Mouse (Mus musculus) forebrain, postnatal 0 days (tissue): Measurements from ENCODE around the gene Ovch2. TPM values are rescaled to one million over a fixed set of nuclear protein-coding genes. Genes with fewer than 3 reads are reported as not detected.

ENCODE experiments used
- ATAC-seq: fragments of 200-750 bp; cut with Nextera tagmentation; 2 replicates; pipeline ENCODE4 v1.8.0; 2017; ENCODE audit warnings: mild to moderate bottlenecking, moderate library complexity
- DNase-seq: peaks from one replicate; pipeline ENCODE4 v3.0.0-alpha.2; 2015
- H3K27ac ChIP-seq: fragments of 300-500 bp; sonication (generic); 2 replicates; pipeline ENCODE4 v1.5.1; 2014; ENCODE audit warnings: low read depth, mild to moderate bottlenecking, antibody characterized with exemption, low read length, moderate library complexity, mixed read lengths
- H3K27me3 ChIP-seq: fragments of 300-500 bp; sonication (generic); 2 replicates; pipeline ENCODE4 v1.6.1; 2014; ENCODE audit warnings: mild to moderate bottlenecking, low read length, mixed read lengths; ENCODE audit not compliant: insufficient read depth
- H3K36me3 ChIP-seq: fragments of 300-500 bp; sonication (generic); 2 replicates; pipeline ENCODE4 v1.6.1; 2014; ENCODE audit warnings: mild to moderate bottlenecking, moderate library complexity; ENCODE audit not compliant: insufficient read depth
- H3K4me1 ChIP-seq: fragments of 300-500 bp; sonication (generic); 2 replicates; pipeline ENCODE4 v1.6.1; 2014; ENCODE audit warnings: antibody characterized with exemption; ENCODE audit not compliant: insufficient read depth
- H3K4me2 ChIP-seq: fragments of 300-500 bp; sonication (generic); 2 replicates; pipeline ENCODE4 v1.6.1; 2014; ENCODE audit warnings: low read depth, mild to moderate bottlenecking, moderate library complexity
- H3K4me3 ChIP-seq: fragments of 300-500 bp; sonication (generic); 2 replicates; pipeline ENCODE4 v1.5.1; 2014; ENCODE audit warnings: low read depth, low read length, mixed read lengths
- H3K9ac ChIP-seq: fragments of 300-500 bp; sonication (generic); 2 replicates; pipeline ENCODE4 v1.6.1; 2014; ENCODE audit warnings: mild to moderate bottlenecking
- H3K9me3 ChIP-seq: fragments of 300-500 bp; sonication (generic); 2 replicates; pipeline ENCODE4 v1.6.1; 2016; ENCODE audit warnings: low read length
- CTCF ChIP-seq: sonication (generic); IDR thresholded peaks from 2 replicates; pipeline ENCODE4 v1.5.1; 2016; ENCODE audit warnings: antibody characterized with exemption, control low read depth, low read depth
- WGBS: fragments of 180-500 bp; shearing (Covaris S2); extraction: QIAGEN DNeasy Blood & Tissue Kit; methylation state at CpG from one replicate; pipeline ENCODE4 v1.1.7; 2014; 5-methylcytosine and 5-hydroxymethylcytosine counted together
- polyA plus RNA-seq: library from polyadenylated mRNA; unstranded; fragments of >200 nt; fragmentation: Nextera tagmentation; extraction: Ambion mirVana; gene quantifications from 2 replicates; pipeline ENCODE4 v1.2.1, GENCODE M21; 2015
- total RNA-seq: library from RNA; depleted of rRNA; stranded (reverse); fragments of >200 nt; gene quantifications from 2 replicates; pipeline ENCODE4 v1.2.3, GENCODE M21; 2014; rRNA removed

Gene Ovch2
- total and polyA plus RNA-seq, 2 experiments from 2014 or later = not detected

DNA sequence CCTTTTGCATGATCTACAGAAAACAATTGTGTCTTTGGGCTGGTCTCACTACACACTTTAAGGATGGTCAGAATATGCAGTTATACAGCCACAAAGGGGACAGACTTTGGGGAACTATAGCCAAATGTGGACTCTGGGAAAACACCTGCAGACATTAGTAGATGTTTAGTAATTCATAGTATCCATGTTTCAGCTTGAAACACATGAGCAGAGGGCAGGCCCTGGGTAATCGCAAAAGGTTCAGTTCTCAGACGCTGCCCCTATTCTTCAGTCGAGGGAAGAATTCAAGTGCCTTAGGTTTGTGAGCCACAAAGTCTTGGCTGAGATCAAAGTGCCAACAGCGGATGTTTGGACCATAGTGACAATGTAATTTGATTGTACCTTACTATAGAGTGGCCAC lies 56.6 kb downstream of the Ovch2 start:
- no peaks in the 10 kb centered on the region for H3K27me3 ChIP-seq
- no peak overlapping the region for H3K9ac ChIP-seq
- ATAC-seq = no peak
- 88% methylated on average over 4 of the region's 4 CpGs for whole genome bisulfite sequencing
- no peaks in the 10 kb centered on the region for H3K9me3 ChIP-seq
- DNase-seq = no peak
- H3K36me3 ChIP-seq = no peaks in the 10 kb centered on the region
- no peak for TF ChIP-seq CTCF
- H3K4me3 ChIP-seq = no peak overlapping the region
- no peak overlapping the region for H3K27ac ChIP-seq
- H3K4me1 ChIP-seq = no peaks in the 10 kb centered on the region
- H3K4me2 ChIP-seq = no peak overlapping the region

DNA sequence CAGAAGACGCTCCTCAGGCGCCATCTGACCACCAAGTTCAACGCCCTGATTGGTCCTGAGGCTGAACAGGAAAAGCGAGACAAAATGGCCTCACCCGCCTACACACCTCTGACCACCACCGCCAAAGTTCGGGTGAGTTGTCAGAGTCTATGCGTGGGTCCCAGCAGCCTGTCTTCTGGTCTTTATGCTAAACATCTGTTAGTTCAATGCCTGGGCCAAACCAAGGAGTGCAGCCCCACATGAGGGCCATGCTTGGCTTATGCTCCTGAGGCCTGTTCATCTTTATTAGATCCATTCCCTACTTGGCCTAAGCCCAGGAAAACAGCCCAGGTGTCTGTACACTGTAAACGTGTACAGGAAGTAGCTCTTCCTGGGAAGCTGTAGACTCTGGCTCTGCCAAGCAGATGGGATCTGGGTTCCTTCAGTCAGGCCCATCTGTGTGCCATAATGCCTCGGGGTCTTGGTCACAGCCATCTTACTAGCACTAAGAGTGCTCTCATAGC lies 58.0 kb downstream of the Ovch2 start:
- H3K4me3 ChIP-seq = no peak overlapping the region
- no peaks in the 10 kb centered on the region for H3K9me3 ChIP-seq
- no peak for DNase-seq
- no peak overlapping the region for H3K9ac ChIP-seq
- no peak overlapping the region for H3K4me2 ChIP-seq
- 88% methylated on average over 10 of the region's 10 CpGs for WGBS
- no peak overlapping the region for H3K27ac ChIP-seq
- H3K27me3 ChIP-seq = no peaks in the 10 kb centered on the region
- ATAC-seq = no peak
- H3K36me3 ChIP-seq = no peaks in the 10 kb centered on the region
- H3K4me1 ChIP-seq = no peaks in the 10 kb centered on the region
- TF ChIP-seq CTCF = no peak

DNA sequence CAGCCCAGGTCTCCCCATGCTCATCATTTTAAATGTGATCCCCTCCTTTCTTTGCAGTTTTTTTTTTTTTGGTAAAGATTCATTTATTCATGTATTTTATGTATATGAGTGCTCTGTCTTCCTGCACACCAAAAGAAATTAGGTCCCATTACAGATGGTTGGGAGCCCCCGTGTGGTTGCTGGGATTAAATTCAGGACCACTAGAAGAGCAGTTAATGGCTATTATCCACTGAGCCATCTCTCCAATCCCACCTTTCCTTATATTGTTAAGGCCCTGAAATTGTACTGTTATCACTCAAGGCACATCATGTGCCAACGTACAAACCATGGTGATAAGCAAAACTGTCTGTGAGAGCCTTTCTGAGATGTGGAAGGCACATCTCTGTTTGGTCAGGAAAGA lies 62.3 kb downstream of the Ovch2 start:
- 27% methylated on average over 2 of the region's 2 CpGs for WGBS
- ATAC-seq = peak; percentile 78

DNA sequence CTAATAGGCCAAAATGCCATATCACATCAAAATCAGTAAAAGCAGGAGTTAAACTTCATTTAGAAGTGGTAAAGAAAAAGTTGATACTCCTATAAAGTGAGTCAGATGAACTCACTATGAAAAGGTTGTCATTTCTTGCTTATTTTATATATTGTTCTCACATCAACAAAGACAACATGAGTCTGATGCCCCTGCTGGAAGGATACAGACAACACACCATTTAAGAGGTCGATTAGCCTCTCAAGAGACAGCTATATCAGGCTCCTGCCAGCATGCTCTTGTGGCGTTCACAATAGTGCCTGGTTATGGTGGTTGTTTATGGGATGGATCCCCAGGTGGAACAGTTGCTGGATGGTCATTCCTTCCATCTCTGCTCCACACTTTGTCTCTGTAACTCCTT lies 67.8 kb downstream of the Ovch2 start:
- no peak overlapping the region for H3K4me2 ChIP-seq
- H3K4me3 ChIP-seq = no peak overlapping the region
- H3K27ac ChIP-seq = no peak overlapping the region
- no peak for TF ChIP-seq CTCF
- H3K9ac ChIP-seq = no peak overlapping the region
- no peak for DNase-seq
- no peaks in the 10 kb centered on the region for H3K36me3 ChIP-seq
- ATAC-seq = no peak
- H3K4me1 ChIP-seq = no peaks in the 10 kb centered on the region
- WGBS = 70% methylated on average over 2 of the region's 2 CpGs
- no peaks in the 10 kb centered on the region for H3K9me3 ChIP-seq
- H3K27me3 ChIP-seq = no peaks in the 10 kb centered on the region

More for the DNA sequence above, 62.3 kb downstream of the Ovch2 start:
- Histone ChIP-seq H3K9ac (no peak overlapping the region), H3K27ac (no peak overlapping the region), H3K9me3 (no peaks in the 10 kb centered on the region), H3K4me2 (no peak overlapping the region), H3K36me3 (no peaks in the 10 kb centered on the region), H3K4me3 (no peak overlapping the region), H3K4me1 (no peaks in the 10 kb centered on the region), H3K27me3 (no peaks in the 10 kb centered on the region)
- peak; percentile 59 for TF ChIP-seq CTCF
- peak; percentile 67 for DNase-seq

Other genes starting within 250 kb of the Ovch2 start
- 2.0 and 3.1 TPM in 2 replicates for gene Olfml1, start 233.8 kb downstream of the Ovch2 start, total RNA-seq
- gene Olfml1, start 233.8 kb downstream of the Ovch2 start, polyA plus RNA-seq = 5.6 and 6.3 TPM in 2 replicates
- 2.8 and 3.1 TPM in 2 replicates for gene Ppfibp2, start 206.0 kb downstream of the Ovch2 start, total RNA-seq
- 1.2 TPM in 2 replicates for gene Ppfibp2, start 206.0 kb downstream of the Ovch2 start, polyA plus RNA-seq
- not detected in 2 replicates for gene 5330417H12Rik, start 176.0 kb downstream of the Ovch2 start, total RNA-seq
- gene 5330417H12Rik, start 176.0 kb downstream of the Ovch2 start, polyA plus RNA-seq = not detected in 2 replicates
- gene Cyb5r2, start 43.2 kb downstream of the Ovch2 start, total RNA-seq = 0.15 TPM in 1 of 2 replicates, not detected in the other
- gene Cyb5r2, start 43.2 kb downstream of the Ovch2 start, polyA plus RNA-seq = 0.18 TPM in 1 of 2 replicates, not detected in the other
- not detected in 2 replicates for gene Olfr467, start 11.1 kb upstream of the Ovch2 start, total RNA-seq
- not detected in 2 replicates for gene Olfr467, start 11.1 kb upstream of the Ovch2 start, polyA plus RNA-seq
- gene Olfr469, start 24.3 kb upstream of the Ovch2 start, total RNA-seq = not detected in 2 replicates
- gene Olfr469, start 24.3 kb upstream of the Ovch2 start, polyA plus RNA-seq = not detected in 2 replicates
- gene Olfr470, start 46.3 kb upstream of the Ovch2 start, total RNA-seq = not detected in 2 replicates
- not detected in 2 replicates for gene Olfr470, start 46.3 kb upstream of the Ovch2 start, polyA plus RNA-seq
- gene Olfr472, start 96.7 kb upstream of the Ovch2 start, total RNA-seq = not detected in 2 replicates
- gene Olfr472, start 96.7 kb upstream of the Ovch2 start, polyA plus RNA-seq = not detected in 2 replicates
- not detected in 2 replicates for gene Olfr473, start 129.2 kb upstream of the Ovch2 start, total RNA-seq
- gene Olfr473, start 129.2 kb upstream of the Ovch2 start, polyA plus RNA-seq = not detected in 2 replicates
- gene Olfr474, start 153.4 kb upstream of the Ovch2 start, total RNA-seq = not detected in 2 replicates
- gene Olfr474, start 153.4 kb upstream of the Ovch2 start, polyA plus RNA-seq = not detected in 2 replicates
- not detected in 2 replicates for gene Olfr476, start 163.6 kb upstream of the Ovch2 start, total RNA-seq
- gene Olfr476, start 163.6 kb upstream of the Ovch2 start, polyA plus RNA-seq = not detected in 2 replicates
- gene Olfr477, start 185.5 kb upstream of the Ovch2 start, total RNA-seq = not detected in 2 replicates
- not detected in 2 replicates for gene Olfr477, start 185.5 kb upstream of the Ovch2 start, polyA plus RNA-seq
- gene Olfr478, start 232.8 kb upstream of the Ovch2 start, total RNA-seq = not detected in 2 replicates
- not detected in 2 replicates for gene Olfr478, start 232.8 kb upstream of the Ovch2 start, polyA plus RNA-seq
- not detected in 2 replicates for gene Olfr479, start 249.5 kb upstream of the Ovch2 start, total RNA-seq
- gene Olfr479, start 249.5 kb upstream of the Ovch2 start, polyA plus RNA-seq = not detected in 2 replicates